Mouse (Mus musculus) neural tube, embryonic 11.5 days (tissue): ENCODE measurements at regions not wholly inside any gene's neighbourhood (a gene's known extent, or its start where the extent isn't known, plus 50 kb on each side); places are given as distances from the start of the nearest gene placed in this dataset.
"Not testable (repeated sequence)": the region's sequence is repeated elsewhere in the genome, so short reads cannot be mapped to it uniquely, and the experiment has no call there.

Experiments
- ATAC-seq: fragments of 200-750 bp; cut with Nextera tagmentation; 2 replicates; pipeline ENCODE4 v1.8.0; 2017; ENCODE audit warnings: moderate number of reproducible peaks, mild to moderate bottlenecking, moderate TSS enrichment, moderate library complexity; ENCODE audit not compliant: insufficient read depth, low FRiP score, low TSS enrichment
- DNase-seq: peaks from one replicate; pipeline ENCODE4 v3.0.0-alpha.2; 2015; ENCODE audit warnings: low spot score
- H3K27ac ChIP-seq: fragments of 300-500 bp; sonication (generic); 2 replicates; pipeline ENCODE4 v1.5.1; 2014; ENCODE audit warnings: low read depth, mild to moderate bottlenecking, low read length
- H3K27me3 ChIP-seq: fragments of 300-500 bp; sonication (generic); 2 replicates; pipeline ENCODE4 v1.6.1; 2014; ENCODE audit warnings: mild to moderate bottlenecking, low read length, mixed read lengths; ENCODE audit not compliant: control insufficient read depth, insufficient read depth
- H3K36me3 ChIP-seq: fragments of 300-500 bp; sonication (generic); 2 replicates; pipeline ENCODE4 v1.6.1; 2014; ENCODE audit warnings: mild to moderate bottlenecking, low read length, moderate library complexity, mixed read lengths; ENCODE audit not compliant: control insufficient read depth, insufficient read depth
- H3K4me1 ChIP-seq: fragments of 300-500 bp; sonication (generic); 2 replicates; pipeline ENCODE4 v1.6.1; 2014; ENCODE audit warnings: low read length, mixed read lengths; ENCODE audit not compliant: control insufficient read depth, insufficient read depth
- H3K4me2 ChIP-seq: fragments of 300-500 bp; sonication (generic); 2 replicates; pipeline ENCODE4 v1.6.1; 2014; ENCODE audit warnings: low read depth, mild to moderate bottlenecking, moderate library complexity
- H3K4me3 ChIP-seq: fragments of 300-500 bp; sonication (generic); 2 replicates; pipeline ENCODE4 v1.5.1; 2014; ENCODE audit warnings: low read depth, low read length
- H3K9ac ChIP-seq: fragments of 300-500 bp; sonication (generic); 2 replicates; pipeline ENCODE4 v1.6.1; 2014; ENCODE audit warnings: mild to moderate bottlenecking, low read length
- H3K9me3 ChIP-seq: fragments of 300-500 bp; sonication (generic); 2 replicates; pipeline ENCODE4 v1.6.1; 2016; ENCODE audit warnings: low read length; ENCODE audit not compliant: control insufficient read depth
- WGBS: fragments of 180-500 bp; shearing (Covaris S2); extraction: QIAGEN DNeasy Blood & Tissue Kit; methylation state at CpG from one replicate; pipeline ENCODE4 v1.1.7; 2014; 5-methylcytosine and 5-hydroxymethylcytosine counted together

GRCm38 (mm10) chr5:3223819-3224218 lies 117.5 kb upstream of the Cdk6 start:
- 77% methylated on average over 4 of the region's 4 CpGs for WGBS
- DNase-seq = peak; percentile 13
- not testable (repeated sequence) for H3K9ac ChIP-seq, H3K9me3 ChIP-seq, ATAC-seq, H3K27me3 ChIP-seq, H3K4me3 ChIP-seq, H3K4me2 ChIP-seq, H3K4me1 ChIP-seq, H3K27ac ChIP-seq, H3K36me3 ChIP-seq

GRCm38 (mm10) chr5:3224392-3225054 lies 116.8 kb upstream of the Cdk6 start:
- H3K9me3 ChIP-seq, H3K4me1 ChIP-seq, H3K4me3 ChIP-seq, H3K9ac ChIP-seq, H3K36me3 ChIP-seq, H3K27me3 ChIP-seq, H3K27ac ChIP-seq, H3K4me2 ChIP-seq: not testable (repeated sequence)
- WGBS = 63% methylated on average over 14 of the region's 14 CpGs
- ATAC-seq (peak; percentile 55), DNase-seq (peak; percentile 13)

DNA sequence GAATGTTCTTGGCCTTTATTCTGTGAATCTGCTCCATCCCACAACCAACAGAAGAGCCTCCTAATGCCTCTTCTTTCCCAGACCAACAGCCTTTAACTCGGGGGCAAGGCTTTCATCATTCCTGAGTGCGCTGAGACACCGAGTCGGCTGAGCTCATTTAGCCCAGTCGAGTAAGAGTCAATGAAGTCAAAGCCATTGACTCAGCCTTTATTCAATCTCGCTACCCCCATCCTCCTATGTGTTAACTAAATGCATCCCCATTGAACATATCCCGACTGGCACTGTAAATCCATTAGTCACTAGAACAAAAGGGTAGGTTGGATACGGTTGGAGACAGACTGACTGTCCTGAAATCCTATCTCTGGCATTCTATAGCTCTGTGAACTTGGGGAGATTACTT lies 115.9 kb upstream of the Cdk6 start:
- H3K4me3 ChIP-seq, H3K4me2 ChIP-seq, H3K36me3 ChIP-seq, H3K27me3 ChIP-seq, DNase-seq, H3K9me3 ChIP-seq, H3K4me1 ChIP-seq, H3K9ac ChIP-seq, H3K27ac ChIP-seq: not testable (repeated sequence)
- peak; percentile 58 for ATAC-seq
- 52% methylated on average over 8 of the region's 8 CpGs for WGBS

GRCm38 (mm10) chr5:3244067-3244466 lies 97.2 kb upstream of the Cdk6 start:
- H3K9me3 ChIP-seq, H3K4me2 ChIP-seq, H3K4me1 ChIP-seq, H3K27ac ChIP-seq, ATAC-seq, H3K9ac ChIP-seq, DNase-seq, H3K36me3 ChIP-seq, H3K27me3 ChIP-seq, H3K4me3 ChIP-seq: not testable (repeated sequence)
- 81% methylated on average over 2 of the region's 2 CpGs for WGBS

GRCm38 (mm10) chr5:3247333-3247732 lies 94.0 kb upstream of the Cdk6 start:
- 88% methylated on average over 2 of the region's 2 CpGs for WGBS
- H3K9me3 ChIP-seq = no peaks in the 10 kb centered on the region
- no peak overlapping the region for H3K9ac ChIP-seq
- H3K27ac ChIP-seq = no peak overlapping the region
- no peak for DNase-seq
- no peak overlapping the region for H3K4me3 ChIP-seq
- H3K36me3 ChIP-seq = no peaks in the 10 kb centered on the region
- no peak for ATAC-seq
- H3K4me1 ChIP-seq = no peaks in the 10 kb centered on the region
- no peaks in the 10 kb centered on the region for H3K27me3 ChIP-seq
- H3K4me2 ChIP-seq = no peak overlapping the region

DNA sequence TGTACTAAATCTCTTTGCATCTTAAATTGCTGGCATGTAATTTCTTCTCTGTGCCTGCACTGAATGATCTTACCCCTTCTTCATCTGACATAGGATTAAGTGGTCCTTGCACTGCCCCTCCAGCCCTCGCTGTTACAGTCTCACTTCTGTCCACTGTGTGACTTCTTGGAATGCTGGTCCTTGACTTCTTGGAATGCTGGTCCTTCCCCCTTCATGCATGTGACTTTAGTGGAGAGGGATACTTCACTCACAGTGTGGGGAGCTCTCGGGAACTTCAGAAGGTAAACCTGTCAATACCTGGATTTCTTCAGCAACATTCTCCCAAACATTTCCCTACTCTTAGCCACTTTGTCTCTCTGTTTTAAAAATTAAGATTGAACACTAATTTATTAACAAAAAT lies 91.0 kb upstream of the Cdk6 start:
- ATAC-seq (no peak), DNase-seq (no peak)
- Histone ChIP-seq H3K4me3 (no peak overlapping the region), H3K36me3 (no peaks in the 10 kb centered on the region), H3K4me2 (no peak overlapping the region), H3K9ac (no peak overlapping the region), H3K27ac (no peak overlapping the region), H3K9me3 (no peaks in the 10 kb centered on the region), H3K4me1 (no peaks in the 10 kb centered on the region), H3K27me3 (no peaks in the 10 kb centered on the region)
- WGBS = 79% methylated on average over 2 of the region's 2 CpGs

GRCm38 (mm10) chr5:3260289-3260688 lies 81.0 kb upstream of the Cdk6 start:
- no peaks in the 10 kb centered on the region for H3K27me3 ChIP-seq
- whole genome bisulfite sequencing = 81% methylated on average over 1 of the region's 1 CpGs
- no peak overlapping the region for H3K27ac ChIP-seq
- H3K4me1 ChIP-seq = no peaks in the 10 kb centered on the region
- no peaks in the 10 kb centered on the region for H3K36me3 ChIP-seq
- no peak overlapping the region for H3K9ac ChIP-seq
- no peak for DNase-seq
- no peak overlapping the region for H3K4me2 ChIP-seq
- no peak for ATAC-seq
- no peaks in the 10 kb centered on the region for H3K9me3 ChIP-seq
- no peak overlapping the region for H3K4me3 ChIP-seq

- H3K27me3 ChIP-seq, H3K4me2 ChIP-seq, H3K9me3 ChIP-seq, H3K4me1 ChIP-seq, H3K4me3 ChIP-seq, H3K9ac ChIP-seq, H3K36me3 ChIP-seq, H3K27ac ChIP-seq, DNase-seq, ATAC-seq: not testable (repeated sequence)
- 83% methylated on average over 8 of the region's 8 CpGs for WGBS
Measured at GRCm38 (mm10) chr5:3264988-3265738, 76.1 kb upstream of the Cdk6 start.

GRCm38 (mm10) chr5:3267021-3267420 lies 74.3 kb upstream of the Cdk6 start:
- Histone ChIP-seq H3K9me3 (no peaks in the 10 kb centered on the region), H3K27me3 (no peaks in the 10 kb centered on the region), H3K4me2 (no peak overlapping the region), H3K36me3 (no peaks in the 10 kb centered on the region), H3K9ac (no peak overlapping the region), H3K4me3 (no peak overlapping the region), H3K27ac (no peak overlapping the region), H3K4me1 (no peaks in the 10 kb centered on the region)
- WGBS = 84% methylated on average over 5 of the region's 5 CpGs
- DNase-seq (no peak), ATAC-seq (no peak)
